11 mouse cellular contexts compared by ENCODE assay signal in the genomic region with DNA sequence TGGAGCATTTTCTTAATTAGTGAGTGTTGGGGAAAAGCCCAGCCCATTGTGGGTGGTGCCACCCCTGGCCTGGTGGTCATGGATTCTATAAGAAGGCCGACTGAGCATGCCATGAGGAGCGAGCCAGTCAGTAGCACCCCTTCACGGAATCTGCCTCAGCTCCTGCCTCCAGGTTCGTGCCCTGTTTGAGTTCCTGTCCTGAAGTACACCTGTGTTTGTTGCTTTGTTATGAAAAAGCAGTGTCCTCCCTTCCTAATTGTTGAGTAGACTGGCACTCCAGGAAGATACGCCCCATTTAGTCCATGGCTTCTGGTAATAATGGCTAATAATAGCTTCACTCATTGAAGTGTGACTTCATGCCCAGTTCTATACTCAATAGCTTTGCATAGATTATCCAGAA. TPM values are rescaled to one million over a fixed set of nuclear protein-coding genes. Genes with fewer than 3 reads are reported as not detected.
DNase-seq lines count a peak whose midpoint lies in the region; ATAC-seq lines count a peak whose summit lies in the region.
"Had no signal": no experiment of that assay in that cellular context is flagged by ENCODE, and none has a peak within 500 bp of the region (broad histone marks: within the 10 kb centered on the region; RNA-seq: fewer than 3 reads in every experiment).

A gene (plus strand): TSS at position 123 of the 400 bp plus-strand sequence.

- no peak within 1 kb of the TSS for H3K9ac ChIP-seq in kidney, embryonic 16.5 days (replicated peaks; ENCODE audit: low read length)
- no peak within 1 kb of the TSS for H3K9ac ChIP-seq in embryonic facial prominence, embryonic 12.5 days
- no peak within 1 kb of the TSS for H3K9ac ChIP-seq in hindbrain, embryonic 15.5 days
- peak within 1 kb of the TSS; percentile 46; the same call in 1 of the 2 replicates for H3K9ac ChIP-seq in midbrain, embryonic 16.5 days (ENCODE audit: low read depth, low read length)

- peak within 1 kb of the TSS; percentile 45 for H3K4me2 ChIP-seq in kidney, embryonic 16.5 days (replicated peaks; ENCODE audit: low read depth, low read length)
- H3K4me2 ChIP-seq in embryonic facial prominence, embryonic 12.5 days (replicated peaks): peak within 1 kb of the TSS; percentile 10; the same call in 1 of the 2 replicates
- H3K4me2 ChIP-seq in hindbrain, embryonic 15.5 days: peak within 1 kb of the TSS; percentile 48
- H3K4me2 ChIP-seq in midbrain, embryonic 16.5 days (ENCODE audit: low read length): peak within 1 kb of the TSS; percentile 51

- no peaks in the 10 kb centered on the region for H3K9me3 ChIP-seq in kidney, embryonic 16.5 days (ENCODE audit: low read length)
- no peaks in the 10 kb centered on the region for H3K9me3 ChIP-seq in embryonic facial prominence, embryonic 12.5 days
- H3K9me3 ChIP-seq in hindbrain, embryonic 15.5 days: no peaks in the 10 kb centered on the region
- no peaks in the 10 kb centered on the region for H3K9me3 ChIP-seq in midbrain, embryonic 16.5 days (replicated peaks; ENCODE audit: control insufficient read depth, low read length, poor library complexity, severe bottlenecking)

- no peaks in the 10 kb centered on the region for H3K36me3 ChIP-seq in kidney, embryonic 16.5 days (ENCODE audit: insufficient read depth, low read length)
- no peaks in the 10 kb centered on the region for H3K36me3 ChIP-seq in embryonic facial prominence, embryonic 12.5 days
- no peaks in the 10 kb centered on the region for H3K36me3 ChIP-seq in hindbrain, embryonic 15.5 days
- H3K36me3 ChIP-seq in midbrain, embryonic 16.5 days (ENCODE audit: control insufficient read depth, insufficient read depth, low read length): no peaks in the 10 kb centered on the region

- 61% methylated on average over 5 of the region's 5 CpGs for WGBS in kidney, embryonic 16.5 days
- 58% methylated on average over 5 of the region's 5 CpGs for WGBS in embryonic facial prominence, embryonic 12.5 days
- WGBS in hindbrain, embryonic 15.5 days: 72% methylated on average over 5 of the region's 5 CpGs
- 63% methylated on average over 5 of the region's 5 CpGs for WGBS in midbrain, embryonic 16.5 days

- no peak for ATAC-seq in kidney, embryonic 16.5 days (ENCODE audit: low FRiP score, low TSS enrichment)
- no peak for ATAC-seq in embryonic facial prominence, embryonic 12.5 days (ENCODE audit: insufficient number of reproducible peaks, insufficient read depth, low FRiP score, low TSS enrichment)
- no peak for ATAC-seq in hindbrain, embryonic 15.5 days (ENCODE audit: low FRiP score, low read depth)
- ATAC-seq in midbrain, embryonic 16.5 days: no peak

- peaks cover 6% of the 10 kb centered on the region; the same call in 1 of the 2 replicates for H3K4me1 ChIP-seq in kidney, embryonic 16.5 days (ENCODE audit: insufficient read depth, low read length)
- H3K4me1 ChIP-seq in embryonic facial prominence, embryonic 12.5 days: peaks cover 11% of the 10 kb centered on the region; the same call in 1 of the 2 replicates
- peaks cover 14% of the 10 kb centered on the region for H3K4me1 ChIP-seq in hindbrain, embryonic 15.5 days (replicated peaks)
- peaks cover 13% of the 10 kb centered on the region for H3K4me1 ChIP-seq in midbrain, embryonic 16.5 days (ENCODE audit: control insufficient read depth, insufficient read depth, low read length)

- no peak within 1 kb of the TSS for H3K27ac ChIP-seq in kidney, embryonic 16.5 days (ENCODE audit: low read length)
- no peak within 1 kb of the TSS for H3K27ac ChIP-seq in embryonic facial prominence, embryonic 12.5 days
- peak within 1 kb of the TSS; percentile 60 for H3K27ac ChIP-seq in hindbrain, embryonic 15.5 days (replicated peaks)
- peak within 1 kb of the TSS; percentile 55; the same call in 1 of the 2 replicates for H3K27ac ChIP-seq in midbrain, embryonic 16.5 days (ENCODE audit: low read length)

- DNase-seq in kidney, postnatal 10 days: no peak
- no peak for DNase-seq in cerebellum, adult 8-10 months
- DNase-seq in layer of hippocampus, postnatal 25 days (ENCODE audit: extremely low spot score in 1 of 2, low spot score in 1 of 2): no peak
- DNase-seq in thymus, postnatal 10 days (ENCODE audit: low spot score in 2 of 2): no peak

- H3K27me3 ChIP-seq in kidney, embryonic 16.5 days (ENCODE audit: insufficient read depth, low read length): peaks cover 12% of the 10 kb centered on the region
- H3K27me3 ChIP-seq in embryonic facial prominence, embryonic 12.5 days: 0 out of 2 replicates have a peak, but pooled peaks cover 8% of the 10 kb centered on the region
- no peaks in the 10 kb centered on the region for H3K27me3 ChIP-seq in hindbrain, embryonic 15.5 days
- H3K27me3 ChIP-seq in midbrain, embryonic 16.5 days (ENCODE audit: control insufficient read depth, insufficient read depth, low read depth, low read length): no peaks in the 10 kb centered on the region

- no peak within 1 kb of the TSS; the same call in 1 of the 2 replicates for H3K4me3 ChIP-seq in kidney, embryonic 16.5 days (ENCODE audit: low read length)
- no peak within 1 kb of the TSS for H3K4me3 ChIP-seq in embryonic facial prominence, embryonic 12.5 days
- peak within 1 kb of the TSS; percentile 19 for H3K4me3 ChIP-seq in hindbrain, embryonic 15.5 days
- peak within 1 kb of the TSS; percentile 28 for H3K4me3 ChIP-seq in midbrain, embryonic 16.5 days (ENCODE audit: low read depth, low read length)

RNA-seq across cellular contexts. Expression of the gene that starts here (rescaled TPM):
- not detected in 2 replicates for polyA plus RNA-seq in kidney, embryonic 16.5 days (2015; fragmentation: Nextera tagmentation; extraction: Ambion mirVana)
- not detected in 2 replicates for polyA plus RNA-seq in embryonic facial prominence, embryonic 12.5 days (2016; fragmentation: Nextera tagmentation; extraction: Ambion mirVana)
- polyA plus RNA-seq in hindbrain, embryonic 15.5 days (2015; fragmentation: Nextera tagmentation; extraction: Ambion mirVana): 0.14 TPM in 1 of 2 replicates, not detected in the other
- 0.20 and 0.36 TPM in 2 replicates for polyA plus RNA-seq in midbrain, embryonic 16.5 days (2015; fragmentation: Nextera tagmentation; extraction: Ambion mirVana)
- total RNA-seq in layer of hippocampus, postnatal 25 days (2021): under 1 TPM; 0.32 to 0.68 TPM
- total RNA-seq: gastrocnemius, adult 18-20 months; MEL had no signal
- polyA plus RNA-seq: inflammation-experienced regulatory T-cells, adult 6 months had no signal

Comparison
In these comparisons a context has a peak if more than half of its experiments do, and no peak if none do; other contexts are left out.
1. H3K27ac ChIP-seq: peak in hindbrain, embryonic 15.5 days (single experiment) and midbrain, embryonic 16.5 days (single experiment); none in kidney, embryonic 16.5 days (single experiment) and embryonic facial prominence, embryonic 12.5 days (single experiment).
2. H3K4me3 ChIP-seq: peak in hindbrain, embryonic 15.5 days (single experiment) and midbrain, embryonic 16.5 days (single experiment); none in kidney, embryonic 16.5 days (single experiment) and embryonic facial prominence, embryonic 12.5 days (single experiment).
3. Peak in every context shown above with its lines, with median percentiles within 50 percentile points of each other: H3K4me2 ChIP-seq.